Mouse (Mus musculus) heart, embryonic 15.5 days (tissue): ENCODE results near the gene Keap1. TPM values are rescaled to one million over a fixed set of nuclear protein-coding genes. Genes with fewer than 3 reads are reported as not detected.
A peak's percentile ranks its signal among the peaks of the same experiment; 100 is the strongest.
"Not testable (repeated sequence)": the region's sequence is repeated elsewhere in the genome, so short reads cannot be mapped to it uniquely, and the experiment has no call there.

Experiments used
- ATAC-seq: fragments of 200-750 bp; cut with Nextera tagmentation; replicated peaks from 2 replicates; pipeline ENCODE4 v1.8.0; 2017; ENCODE audit warnings: low read depth, moderate TSS enrichment; ENCODE audit not compliant: insufficient number of reproducible peaks, insufficient read depth, low FRiP score
- H3K27ac ChIP-seq: fragments of 300-500 bp; sonication (generic); 2 replicates; pipeline ENCODE4 v1.5.1; 2015; ENCODE audit warnings: mild to moderate bottlenecking, inconsistent platforms
- H3K27me3 ChIP-seq: fragments of 300-500 bp; sonication (generic); 2 replicates; pipeline ENCODE4 v1.6.1; 2015; ENCODE audit warnings: inconsistent platforms
- H3K36me3 ChIP-seq: fragments of 300-500 bp; sonication (generic); 2 replicates; pipeline ENCODE4 v1.6.1; 2015; ENCODE audit warnings: mild to moderate bottlenecking, inconsistent platforms
- H3K4me1 ChIP-seq: fragments of 300-500 bp; sonication (generic); replicated peaks from 2 replicates; pipeline ENCODE4 v1.6.1; 2015; ENCODE audit warnings: inconsistent platforms
- H3K4me2 ChIP-seq: fragments of 300-500 bp; sonication (generic); 2 replicates; pipeline ENCODE4 v1.6.1; 2015; ENCODE audit warnings: inconsistent platforms, mild to moderate bottlenecking, moderate library complexity
- H3K4me3 ChIP-seq: fragments of 300-500 bp; sonication (generic); 2 replicates; pipeline ENCODE4 v1.5.1; 2015; ENCODE audit warnings: mild to moderate bottlenecking, inconsistent platforms
- H3K9ac ChIP-seq: fragments of 300-500 bp; sonication (generic); 2 replicates; pipeline ENCODE4 v1.6.1; 2015; ENCODE audit warnings: mild to moderate bottlenecking, inconsistent platforms
- H3K9me3 ChIP-seq: fragments of 300-500 bp; sonication (generic); replicated peaks from 2 replicates; pipeline ENCODE4 v1.6.1; 2016; ENCODE audit warnings: inconsistent platforms
- WGBS: fragments of 180-500 bp; shearing (Covaris S2); methylation state at CpG from one replicate; pipeline ENCODE4 v1.1.7; 2015; ENCODE audit warnings: mixed read lengths; 5-methylcytosine and 5-hydroxymethylcytosine counted together
- polyA plus RNA-seq: library from polyadenylated mRNA; unstranded; fragments of >200 nt; fragmentation: Nextera tagmentation; extraction: Ambion mirVana; gene quantifications from 2 replicates; pipeline ENCODE4 v1.2.1, GENCODE M21; 2015

Gene Keap1
- polyA plus RNA-seq, 1 experiment from 2014 or later: 43.4 TPM

DNA sequence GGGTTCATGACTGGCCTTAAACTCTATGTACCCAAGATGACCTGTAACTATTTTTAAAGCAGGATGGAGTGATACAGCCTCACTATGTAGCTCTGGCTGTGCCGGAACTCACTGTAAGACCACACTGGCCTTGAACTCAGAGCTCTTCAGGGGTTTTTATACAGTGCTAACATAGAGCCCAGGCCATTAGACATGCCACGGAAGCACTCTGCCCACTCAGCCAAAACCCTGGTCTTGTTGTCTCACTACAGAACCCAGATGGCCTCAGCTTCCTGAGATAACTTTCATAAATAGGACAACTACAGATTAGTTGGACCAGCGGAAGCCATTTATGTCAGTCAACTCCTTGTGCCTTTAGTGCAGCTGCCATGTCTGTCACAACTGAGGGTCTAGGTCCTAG, 35.2 kb upstream of the Keap1 start:
- no peak overlapping the region for H3K4me2 ChIP-seq
- H3K9me3 ChIP-seq: no peaks in the 10 kb centered on the region
- peak overlapping the region; percentile 38 for H3K27ac ChIP-seq
- H3K4me3 ChIP-seq: no peak overlapping the region
- no peaks in the 10 kb centered on the region for H3K27me3 ChIP-seq
- peaks cover 19% of the 10 kb centered on the region for H3K4me1 ChIP-seq
- 0 out of 2 replicates have a peak, but pooled peaks have one; percentile 34 for ATAC-seq
- no peak overlapping the region for H3K9ac ChIP-seq
- WGBS: 51% methylated on average over 3 of the region's 3 CpGs
- H3K36me3 ChIP-seq: peaks cover 93% of the 10 kb centered on the region

DNA sequence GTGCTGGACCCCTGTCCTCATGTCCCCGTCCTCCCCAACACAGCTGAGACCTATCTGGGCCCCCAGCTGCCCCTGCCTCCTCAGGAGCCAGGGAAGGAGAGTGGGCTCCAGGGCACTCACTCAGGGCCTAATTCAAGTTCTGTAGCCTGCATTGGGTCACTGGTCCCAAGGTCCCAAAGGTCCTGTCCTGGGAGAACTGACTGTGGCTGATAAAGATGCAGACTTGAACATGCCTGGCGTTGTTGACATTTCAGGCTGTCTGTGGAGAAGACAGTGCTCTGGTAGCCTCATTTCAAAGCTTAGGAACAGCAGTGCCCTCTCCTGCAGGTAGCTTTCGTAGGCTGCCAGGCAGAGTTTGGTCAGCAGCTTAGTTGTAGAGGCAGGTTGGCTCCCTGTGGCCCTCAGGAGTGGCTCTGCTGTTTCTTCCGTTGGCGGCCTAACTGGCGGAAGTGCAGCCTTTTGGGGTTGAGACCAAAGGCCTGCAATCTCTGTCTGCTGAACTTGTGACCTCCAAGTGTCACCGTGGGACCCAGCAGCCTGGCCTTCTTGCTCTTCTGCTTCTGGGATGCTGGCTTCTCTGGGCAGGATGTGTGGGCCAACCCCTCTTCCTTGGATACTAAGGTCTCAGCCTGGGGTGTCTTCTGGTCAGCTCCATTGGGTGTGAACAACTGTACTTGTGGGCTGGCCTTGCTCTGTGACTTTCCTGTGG, 34.5 kb upstream of the Keap1 start:
- Histone ChIP-seq H3K27ac (peak overlapping the region; percentile 38; the same call in 1 of the 2 replicates), H3K4me1 (peaks cover 19% of the 10 kb centered on the region), H3K4me2 (no peak overlapping the region), H3K27me3 (no peaks in the 10 kb centered on the region), H3K36me3 (peaks cover 93% of the 10 kb centered on the region), H3K9me3 (no peaks in the 10 kb centered on the region), H3K9ac (no peak overlapping the region), H3K4me3 (no peak overlapping the region)
- 59% methylated on average over 7 of the region's 7 CpGs for WGBS
- ATAC-seq: no peak

DNA sequence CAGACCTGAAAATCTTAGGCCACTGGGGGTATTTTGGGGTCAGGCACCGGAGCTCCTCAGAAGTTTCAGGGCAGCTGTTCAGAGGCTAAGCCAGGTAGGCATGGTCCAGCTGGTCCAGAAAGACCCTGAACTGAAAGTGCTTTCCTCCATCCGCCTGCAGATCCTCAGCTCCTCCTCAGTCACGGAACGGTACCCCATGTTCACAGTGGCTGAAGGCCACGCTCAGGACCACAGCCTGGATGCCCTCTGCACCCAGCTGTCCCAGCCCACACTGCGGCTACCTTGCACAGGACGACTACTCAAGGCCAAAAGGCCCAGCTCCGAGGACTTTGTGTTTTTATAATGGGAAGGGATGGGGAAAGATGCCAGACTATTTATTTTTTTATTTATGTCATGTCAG, 33.9 kb upstream of the Keap1 start:
- 82% methylated on average over 8 of the region's 8 CpGs for WGBS
- Histone ChIP-seq H3K36me3 (peaks cover 93% of the 10 kb centered on the region), H3K4me2 (no peak overlapping the region), H3K27me3 (no peaks in the 10 kb centered on the region), H3K9me3 (no peaks in the 10 kb centered on the region), H3K9ac (no peak overlapping the region), H3K4me1 (peaks cover 19% of the 10 kb centered on the region), H3K27ac (no peak overlapping the region), H3K4me3 (no peak overlapping the region)
- ATAC-seq: no peak

GRCm38 (mm10) chr9:21272391-21272790, 33.2 kb upstream of the Keap1 start:
- Histone ChIP-seq H3K27me3 (no peaks in the 10 kb centered on the region), H3K27ac (no peak overlapping the region), H3K4me2 (no peak overlapping the region), H3K4me3 (no peak overlapping the region), H3K9ac (no peak overlapping the region), H3K36me3 (peaks cover 91% of the 10 kb centered on the region), H3K9me3 (no peaks in the 10 kb centered on the region), H3K4me1 (peaks cover 20% of the 10 kb centered on the region)
- 91% methylated on average over 9 of the region's 9 CpGs for WGBS
- no peak for ATAC-seq

DNA sequence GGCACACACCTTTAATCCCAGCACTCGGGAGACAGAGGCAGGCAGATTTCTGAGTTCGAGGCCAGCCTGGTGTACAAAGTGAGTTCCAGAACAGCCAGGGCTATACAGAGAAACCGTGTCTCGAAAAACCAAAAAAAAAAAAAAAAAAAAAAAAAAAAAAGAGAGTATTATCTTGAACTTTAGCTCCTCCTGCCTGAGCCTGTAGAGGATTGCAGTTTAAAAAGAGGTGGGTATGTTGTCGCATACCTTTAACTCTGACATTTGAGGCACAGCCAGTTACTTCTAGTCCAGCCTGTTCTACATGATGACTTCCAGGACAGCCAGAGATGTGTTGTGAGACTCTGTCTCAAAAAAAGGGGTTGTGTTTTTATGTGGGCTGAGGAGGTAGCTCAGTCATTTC, 30.4 kb upstream of the Keap1 start:
- Histone ChIP-seq H3K4me1 (peaks cover 39% of the 10 kb centered on the region), H3K36me3 (peaks cover 72% of the 10 kb centered on the region)
- not testable (repeated sequence) for H3K9me3 ChIP-seq, H3K4me2 ChIP-seq, H3K27me3 ChIP-seq, ATAC-seq, H3K4me3 ChIP-seq, H3K9ac ChIP-seq, H3K27ac ChIP-seq
- 76% methylated on average over 5 of the region's 5 CpGs for WGBS

DNA sequence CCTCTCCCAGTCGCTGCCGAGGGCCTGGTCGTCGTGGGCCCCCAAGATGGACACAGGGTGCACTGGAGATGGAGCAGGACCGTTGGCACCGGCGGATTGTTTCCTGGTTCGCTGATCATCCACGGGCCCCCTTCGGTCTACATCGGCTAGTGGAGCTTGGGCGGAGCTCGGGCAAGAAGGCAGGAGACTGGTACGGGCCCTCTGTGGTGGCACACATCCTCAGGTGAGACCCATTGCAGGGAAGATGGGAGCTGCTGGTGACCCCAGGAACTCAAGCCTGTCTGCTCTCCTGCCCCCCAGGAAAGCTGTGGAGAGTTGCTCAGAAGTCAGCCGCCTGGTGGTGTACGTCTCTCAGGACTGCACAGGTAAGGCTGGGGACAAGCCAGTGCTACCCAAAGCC, 29.1 kb upstream of the Keap1 start:
- Histone ChIP-seq H3K4me3 (no peak overlapping the region), H3K36me3 (peaks cover 61% of the 10 kb centered on the region), H3K4me1 (peaks cover 31% of the 10 kb centered on the region), H3K4me2 (no peak overlapping the region), H3K9ac (no peak overlapping the region), H3K27me3 (no peaks in the 10 kb centered on the region), H3K9me3 (no peaks in the 10 kb centered on the region), H3K27ac (no peak overlapping the region)
- WGBS: 95% methylated on average over 16 of the region's 16 CpGs
- no peak for ATAC-seq

- H3K4me3 ChIP-seq: peak overlapping the region; percentile 83
- peak overlapping the region; percentile 64 for H3K4me2 ChIP-seq
- peaks cover 28% of the 10 kb centered on the region for H3K4me1 ChIP-seq
- ATAC-seq: no peak
- H3K27ac ChIP-seq: no peak overlapping the region
- H3K9ac ChIP-seq: 0 out of 2 replicates have a peak overlapping the region, but pooled peaks have one; percentile 85
- H3K36me3 ChIP-seq: peaks cover 47% of the 10 kb centered on the region
- WGBS: 72% methylated on average over 5 of the region's 5 CpGs
- H3K27me3 ChIP-seq: no peaks in the 10 kb centered on the region
- no peaks in the 10 kb centered on the region for H3K9me3 ChIP-seq
Measured at GRCm38 (mm10) chr9:21266889-21267288, 27.7 kb upstream of the Keap1 start.

DNA sequence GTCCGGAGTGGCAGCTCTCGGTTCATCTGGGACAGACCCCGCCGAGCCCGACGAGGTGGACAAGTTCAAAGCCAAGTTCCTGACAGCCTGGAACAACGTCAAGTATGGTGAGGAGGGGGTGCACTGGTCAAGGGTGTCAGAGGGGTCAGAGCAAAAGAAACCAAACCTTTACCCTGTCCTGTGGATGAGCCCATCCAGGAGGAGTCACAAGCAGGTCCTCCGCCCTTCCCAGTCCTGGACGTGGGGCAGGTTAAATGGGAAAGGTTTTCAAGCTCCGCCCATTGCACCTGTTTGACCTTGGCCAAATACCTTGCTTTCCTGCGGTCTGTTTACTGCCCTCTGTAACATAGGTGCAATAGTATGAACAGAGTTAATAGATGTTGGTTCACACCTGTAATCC, 26.4 kb upstream of the Keap1 start:
- Histone ChIP-seq H3K4me2 (peak overlapping the region; percentile 64), H3K27me3 (no peaks in the 10 kb centered on the region), H3K27ac (peak overlapping the region; percentile 86), H3K36me3 (peaks cover 35% of the 10 kb centered on the region), H3K4me3 (peak overlapping the region; percentile 83), H3K9me3 (no peaks in the 10 kb centered on the region), H3K4me1 (peaks cover 28% of the 10 kb centered on the region), H3K9ac (peak overlapping the region; percentile 85)
- no peak for ATAC-seq
- 6% methylated on average over 11 of the region's 11 CpGs for WGBS

DNA sequence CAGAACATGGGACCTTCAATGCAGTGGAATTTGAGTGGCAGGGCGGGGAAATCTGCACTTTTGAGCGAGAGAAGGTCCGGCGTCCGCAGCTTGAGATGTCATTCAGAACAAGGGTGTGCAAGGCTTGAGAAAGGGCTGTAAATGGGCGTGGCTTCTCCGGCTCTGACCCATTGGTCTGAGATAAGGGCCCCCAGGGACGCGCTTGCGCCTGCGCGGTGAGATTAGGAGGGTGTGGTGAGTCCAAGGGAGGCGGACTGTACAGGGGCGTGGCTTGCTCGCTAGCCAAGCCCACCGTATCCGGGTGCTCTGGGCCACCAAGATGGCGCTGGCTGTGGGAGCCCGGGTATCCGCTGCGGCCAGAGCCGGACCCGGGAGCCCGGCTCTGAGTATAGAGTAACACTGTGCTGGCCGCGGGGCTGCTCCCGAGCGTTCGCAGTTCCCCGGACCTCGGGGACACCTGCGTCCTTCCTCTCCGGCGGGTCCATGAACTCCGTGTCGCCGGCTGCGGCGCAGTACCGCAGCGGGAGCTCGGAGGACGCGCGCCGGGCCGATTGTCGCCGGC, 25.9 kb upstream of the Keap1 start, which contains the start of gene Atg4d:
Gene Atg4d (plus strand): TSS at position 294 of the 562 bp plus-strand sequence.
- Histone ChIP-seq H3K9ac (peak within 1 kb of the TSS; percentile 85), H3K4me1 (peaks cover 28% of the 10 kb centered on the region), H3K27me3 (no peaks in the 10 kb centered on the region), H3K27ac (peak within 1 kb of the TSS; percentile 86), H3K4me2 (peak within 1 kb of the TSS; percentile 82), H3K9me3 (no peaks in the 10 kb centered on the region), H3K36me3 (peaks cover 29% of the 10 kb centered on the region), H3K4me3 (peak within 1 kb of the TSS; percentile 83)
- WGBS: 0% methylated on average over 48 of the region's 49 CpGs
- peak; percentile 99 for ATAC-seq

- H3K27ac ChIP-seq: peak overlapping the region; percentile 86
- no peaks in the 10 kb centered on the region for H3K27me3 ChIP-seq
- peaks cover 25% of the 10 kb centered on the region for H3K36me3 ChIP-seq
- WGBS: 18% methylated on average over 17 of the region's 17 CpGs
- no peak; the same call in 1 of the 2 replicates for ATAC-seq
- H3K4me3 ChIP-seq: peak overlapping the region; percentile 83
- H3K9ac ChIP-seq: peak overlapping the region; percentile 85
- peak overlapping the region; percentile 82 for H3K4me2 ChIP-seq
- peaks cover 28% of the 10 kb centered on the region for H3K4me1 ChIP-seq
- H3K9me3 ChIP-seq: no peaks in the 10 kb centered on the region
Measured at GRCm38 (mm10) chr9:21264272-21264999, 25.3 kb upstream of the Keap1 start.

GRCm38 (mm10) chr9:21261831-21262230, 22.7 kb upstream of the Keap1 start:
- Histone ChIP-seq H3K27ac (no peak overlapping the region), H3K4me1 (peaks cover 21% of the 10 kb centered on the region), H3K4me2 (no peak overlapping the region), H3K9me3 (no peaks in the 10 kb centered on the region), H3K9ac (no peak overlapping the region), H3K4me3 (no peak overlapping the region), H3K27me3 (no peaks in the 10 kb centered on the region), H3K36me3 (peaks cover 1% of the 10 kb centered on the region; the same call in 1 of the 2 replicates)
- ATAC-seq: no peak
- 59% methylated on average over 2 of the region's 2 CpGs for WGBS
